Mouse (Mus musculus) MEL (cell line): ENCODE results near the gene Cbx5. TPM values are rescaled to one million over a fixed set of nuclear protein-coding genes. Genes with fewer than 3 reads are reported as not detected.
A peak's percentile ranks its signal among the peaks of the same experiment; 100 is the strongest.

Experiments used
- DNase-seq: peaks from one replicate; pipeline ENCODE4 v3.0.0; 2011; ENCODE audit warnings: low read depth, low spot score
- H3K27ac ChIP-seq: 2 replicates; pipeline ENCODE4 v1.5.1; 2012; ENCODE audit warnings: low read depth, mild to moderate bottlenecking, control low read depth, low read length, moderate library complexity; ENCODE audit not compliant: control insufficient read depth
- H3K27me3 ChIP-seq, 2 experiments: fragments of 150-350 bp in 1 of 2; sonication (generic) in 1 of 2; 2 replicates each; pipeline ENCODE4 v1.6.1; 2012; ENCODE audit warnings: low read length in 2 of 2, mild to moderate bottlenecking in 2 of 2, improper control_type of control experiment in 1 of 2, moderate library complexity in 1 of 2; ENCODE audit not compliant: insufficient read depth in 2 of 2, control insufficient read depth in 1 of 2
- H3K36me3 ChIP-seq, 2 experiments: 2 replicates each; pipeline ENCODE4 v1.6.1; 2012 to 2014; ENCODE audit warnings: low read length in 2 of 2, improper control_type of control experiment in 1 of 2, inconsistent platforms in 1 of 2, mild to moderate bottlenecking in 1 of 2; ENCODE audit not compliant: insufficient read depth in 2 of 2, control insufficient read depth in 1 of 2
- H3K4me1 ChIP-seq, 2 experiments: fragments of 150-350 bp in 1 of 2; sonication (generic) in 1 of 2; 2 replicates each; pipeline ENCODE4 v1.6.1; 2012; ENCODE audit warnings: low read length in 2 of 2, improper control_type of control experiment in 1 of 2, mild to moderate bottlenecking in 1 of 2; ENCODE audit not compliant: insufficient read depth in 2 of 2, control insufficient read depth in 1 of 2
- H3K4me3 ChIP-seq, 2 experiments: fragments of 150-350 bp in 1 of 2; sonication (generic) in 1 of 2; 2 replicates each; pipeline ENCODE4 v1.5.1; 2012; ENCODE audit warnings: low read depth in 2 of 2, low read length in 2 of 2, mild to moderate bottlenecking in 2 of 2, moderate library complexity in 2 of 2, control low read depth in 1 of 2, improper control_type of control experiment in 1 of 2; ENCODE audit not compliant: control insufficient read depth in 1 of 2, insufficient read depth in 1 of 2
- H3K79me2 ChIP-seq: 2 replicates; pipeline ENCODE4 v1.6.1; 2012; ENCODE audit warnings: mild to moderate bottlenecking, low read length, moderate library complexity; ENCODE audit not compliant: control insufficient read depth, poor library complexity, insufficient read depth
- H3K9ac ChIP-seq: 2 replicates; pipeline ENCODE4 v1.6.1; 2012; ENCODE audit warnings: low read depth, mild to moderate bottlenecking, control low read depth, low read length, moderate library complexity; ENCODE audit not compliant: control insufficient read depth, poor library complexity, severe bottlenecking
- H3K9me3 ChIP-seq: fragments of 150-350 bp; sonication (generic); replicated peaks from 2 replicates; pipeline ENCODE4 v1.6.1; 2012; ENCODE audit warnings: mild to moderate bottlenecking, low read length, improper control_type of control experiment, moderate library complexity; ENCODE audit not compliant: insufficient read depth
- BHLHE40 ChIP-seq: IDR thresholded peaks from 2 replicates; pipeline ENCODE4 v1.6.1; 2012; ENCODE audit warnings: low read depth, mild to moderate bottlenecking, inconsistent platforms, low read length, improper control_type of control experiment, borderline replicate concordance
- CHD1 ChIP-seq: IDR thresholded peaks from 2 replicates; pipeline ENCODE4 v1.6.1; 2012; ENCODE audit warnings: low read depth, mild to moderate bottlenecking, inconsistent platforms, low read length, improper control_type of control experiment
- E2F4 ChIP-seq: IDR thresholded peaks from 2 replicates; pipeline ENCODE4 v1.6.1; 2011; ENCODE audit warnings: low read depth, low read length, improper control_type of control experiment, borderline replicate concordance
- ELF1 ChIP-seq: IDR thresholded peaks from 2 replicates; pipeline ENCODE4 v1.6.1; 2014; ENCODE audit warnings: low read depth, mild to moderate bottlenecking, inconsistent platforms, low read length, improper control_type of control experiment, moderate library complexity
- ETS1 ChIP-seq: IDR thresholded peaks from 2 replicates; pipeline ENCODE4 v1.6.1; 2012; ENCODE audit warnings: low read depth, mild to moderate bottlenecking, inconsistent platforms, low read length, improper control_type of control experiment, moderate library complexity
- GABPA ChIP-seq: IDR thresholded peaks from 2 replicates; pipeline ENCODE4 v1.6.1; 2012; ENCODE audit warnings: low read depth, mild to moderate bottlenecking, inconsistent platforms, low read length, improper control_type of control experiment, moderate library complexity
- MAFK ChIP-seq: IDR thresholded peaks from 2 replicates; pipeline ENCODE4 v1.6.1; 2011; ENCODE audit warnings: low read depth, mild to moderate bottlenecking, low read length, improper control_type of control experiment, borderline replicate concordance
- MAZ ChIP-seq: IDR thresholded peaks from 2 replicates; pipeline ENCODE4 v1.6.1; 2012; ENCODE audit warnings: low read depth, mild to moderate bottlenecking, inconsistent platforms, low read length, improper control_type of control experiment
- MEF2A ChIP-seq: IDR thresholded peaks from 2 replicates; pipeline ENCODE4 v1.6.1; 2014; ENCODE audit warnings: low read depth, mild to moderate bottlenecking, inconsistent platforms, low read length, improper control_type of control experiment; ENCODE audit not compliant: poor library complexity, insufficient replicate concordance, severe bottlenecking; ENCODE audit errors: extremely low read depth
- MYB ChIP-seq: IDR thresholded peaks from 2 replicates; pipeline ENCODE4 v1.6.1; 2011; ENCODE audit warnings: mild to moderate bottlenecking, low read depth, low read length, improper control_type of control experiment
- POLR2A ChIP-seq, 2 experiments: IDR thresholded peaks; 2 replicates each; pipeline ENCODE4 v1.6.1; 2011 to 2012; ENCODE audit warnings: low read length in 2 of 2, mild to moderate bottlenecking in 2 of 2, control low read depth in 1 of 2, improper control_type of control experiment in 1 of 2, low read depth in 1 of 2, moderate library complexity in 1 of 2; ENCODE audit not compliant: control insufficient read depth in 1 of 2, insufficient read depth in 1 of 2, poor library complexity in 1 of 2
- POLR2AphosphoS2 ChIP-seq: IDR thresholded peaks from 2 replicates; pipeline ENCODE4 v1.6.1; 2011; ENCODE audit warnings: low read length, improper control_type of control experiment
- RCOR1 ChIP-seq: IDR thresholded peaks from 2 replicates; pipeline ENCODE4 v1.6.1; 2012; ENCODE audit warnings: low read depth, mild to moderate bottlenecking, inconsistent platforms, low read length, improper control_type of control experiment
- SIN3A ChIP-seq: IDR thresholded peaks from 2 replicates; pipeline ENCODE4 v1.6.1; 2012; ENCODE audit warnings: low read length, improper control_type of control experiment, inconsistent platforms
- SMC3 ChIP-seq: IDR thresholded peaks from 2 replicates; pipeline ENCODE4 v1.6.1; 2011; ENCODE audit warnings: low read depth, low read length, improper control_type of control experiment
- USF1 ChIP-seq: IDR thresholded peaks from 2 replicates; pipeline ENCODE4 v1.6.1; 2014; ENCODE audit warnings: low read depth, mild to moderate bottlenecking, inconsistent platforms, low read length, improper control_type of control experiment, moderate library complexity
- ZKSCAN1 ChIP-seq: IDR thresholded peaks from 2 replicates; pipeline ENCODE4 v1.6.1; 2012; ENCODE audit warnings: low read depth, mild to moderate bottlenecking, inconsistent platforms, low read length, improper control_type of control experiment, moderate library complexity
- ZNF384 ChIP-seq: IDR thresholded peaks from 2 replicates; pipeline ENCODE4 v1.6.1; 2012; ENCODE audit warnings: low read depth, mild to moderate bottlenecking, inconsistent platforms, low read length, improper control_type of control experiment
- polyA plus RNA-seq, 2 experiments: library from polyadenylated mRNA; stranded (reverse) in 1 of 2; unstranded in 1 of 2; fragments of >175 nt in 1 of 2; fragments of >200 nt in 1 of 2; gene quantifications; 2 replicates each; pipeline versions ENCODE4 v1.2.1 to v1.2.4; 2012; ENCODE audit warnings: low replicate concordance in 2 of 2, low read depth in 1 of 2; ENCODE audit not compliant: insufficient read length in 2 of 2, insufficient read depth in 1 of 2, missing spikeins in 1 of 2
- total RNA-seq: library from RNA; depleted of rRNA; stranded (reverse); fragments of 300-350 nt; gene quantifications from 2 replicates; pipeline ENCODE4 v1.2.3, GENCODE M21; 2012

Cbx5 gene
- total and polyA plus RNA-seq, 3 experiments: 39.8 to 67.1 (median 42.4) TPM

- Histone ChIP-seq H3K27me3 (no peaks in the 10 kb centered on the region), H3K9me3 (no peaks in the 10 kb centered on the region), H3K79me2 (no peaks in the 10 kb centered on the region; the same call in 1 of the 2 replicates), H3K36me3 (peaks cover 0 to 13% of the 10 kb centered on the region in 2 experiments; a peak in 2 of 4 replicates), H3K4me1 (peaks cover 3 to 20% of the 10 kb centered on the region in 2 experiments), H3K4me3 (no peak overlapping the region), H3K27ac (no peak overlapping the region), H3K9ac (no peak overlapping the region)
- no peak for TF ChIP-seq ETS1
- no peak for DNase-seq
Measured at GRCm38 (mm10) chr15:103155366-103156321, 84.0 kb downstream of the Cbx5 start.

DNA sequence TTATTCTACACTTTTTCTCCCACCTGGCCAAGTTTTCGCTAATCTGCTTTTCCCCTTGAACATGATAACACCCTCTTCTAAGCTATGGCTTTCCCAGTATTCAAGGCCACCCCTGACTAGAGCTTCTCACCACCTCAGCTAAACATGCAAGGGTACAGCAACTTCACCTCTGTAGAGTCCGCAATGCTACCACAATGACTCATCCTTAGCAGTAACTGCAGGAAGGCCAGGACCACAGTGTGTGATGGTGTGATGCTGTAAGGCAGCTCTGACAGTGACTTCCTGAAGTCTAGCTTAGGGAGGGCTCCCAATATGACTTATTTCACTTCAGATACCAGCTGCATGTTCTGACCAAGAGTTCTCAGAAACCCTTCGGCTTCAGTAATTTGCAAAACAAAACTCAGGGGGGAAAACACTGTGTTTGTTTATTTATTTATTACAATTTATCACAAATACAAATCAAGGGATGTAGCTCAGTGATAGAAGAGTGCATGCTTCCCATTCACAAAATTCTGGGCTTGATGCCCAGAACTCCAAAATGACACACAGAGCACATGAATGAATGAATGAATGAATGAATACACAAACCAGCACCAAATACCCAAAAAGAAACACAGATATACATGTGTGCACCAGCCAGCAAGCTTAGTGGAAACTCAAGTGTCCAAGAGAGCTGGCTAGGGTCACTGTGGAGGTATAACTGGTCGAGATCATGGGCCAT lies 86.6 kb downstream of the Cbx5 start:
- H3K36me3 ChIP-seq: peaks cover 0 to 13% of the 10 kb centered on the region in 2 experiments; a peak in 2 of 4 replicates
- no peaks in the 10 kb centered on the region for H3K79me2 ChIP-seq
- peaks cover 3 to 20% of the 10 kb centered on the region in 2 experiments for H3K4me1 ChIP-seq
- no peak for TF ChIP-seq MEF2A
- no peak for TF ChIP-seq POLR2A (IDR thresholded peaks at IDR 0.05; ENCODE audit: control insufficient read depth in 1 of 2, insufficient read depth in 1 of 2, low read depth in 1 of 2, low read length in 2 of 2, poor library complexity in 1 of 2)
- TF ChIP-seq MAZ: no peak
- TF ChIP-seq POLR2AphosphoS2: no peak
- TF ChIP-seq MAFK: no peak
- no peak for TF ChIP-seq USF1
- TF ChIP-seq E2F4: no peak
- no peak for TF ChIP-seq ZNF384
- TF ChIP-seq SIN3A: no peak
- no peak for TF ChIP-seq ELF1
- no peak for TF ChIP-seq MYB
- no peak for TF ChIP-seq ETS1
- no peak for TF ChIP-seq SMC3
- TF ChIP-seq RCOR1: no peak
- TF ChIP-seq BHLHE40: no peak
- no peak for TF ChIP-seq GABPA
- TF ChIP-seq CHD1: no peak
- TF ChIP-seq ZKSCAN1: no peak
- no peaks in the 10 kb centered on the region for H3K9me3 ChIP-seq
- H3K4me3 ChIP-seq: peak overlapping the region in 1 of 2 experiments; percentile 48; a peak in 1 of 4 replicates
- H3K27ac ChIP-seq: peak overlapping the region; percentile 43
- H3K27me3 ChIP-seq: no peaks in the 10 kb centered on the region
- H3K9ac ChIP-seq: peak overlapping the region; percentile 28
- DNase-seq: peak; percentile 52
